Mouse (Mus musculus) inflammation-experienced regulatory T-cells, adult 6 months (primary cell): Measurements from ENCODE around the gene 2610528J11Rik. TPM values are rescaled to one million over a fixed set of nuclear protein-coding genes. Genes with fewer than 3 reads are reported as not detected.
"Not testable (repeated sequence)": the region's sequence is repeated elsewhere in the genome, so short reads cannot be mapped to it uniquely, and the experiment has no call there.

Experiments used
- ATAC-seq: one replicate; pipeline ENCODE4 v1.8.0; 2017
- polyA plus RNA-seq, 3 experiments: library from polyadenylated mRNA; unstranded; fragments of 100-300 nt; shearing (Covaris generic); gene quantifications; one replicate each; pipeline ENCODE4 v1.2.1; 2017

The 2610528J11Rik gene
- polyA plus RNA-seq, 3 experiments from 2014 or later: not detected

GRCm38 (mm10) chr4:118542510-118543157, 15.8 kb downstream of the 2610528J11Rik start:
- ATAC-seq: no peak

- no peak for ATAC-seq
Measured at GRCm38 (mm10) chr4:118543158-118543530, 16.3 kb downstream of the 2610528J11Rik start.

GRCm38 (mm10) chr4:118543592-118544260, 16.9 kb downstream of the 2610528J11Rik start, which contains the start of gene Tmem125:
Gene Tmem125, minus strand, starts transcription at chr4:118544044.
- ATAC-seq: peak; percentile 38

- no peak for ATAC-seq
Measured at GRCm38 (mm10) chr4:118544441-118545127, 17.8 kb downstream of the 2610528J11Rik start.

- not testable (repeated sequence) for ATAC-seq
Measured at GRCm38 (mm10) chr4:118547424-118548129, 20.8 kb downstream of the 2610528J11Rik start.

- not testable (repeated sequence) for ATAC-seq
Measured at GRCm38 (mm10) chr4:118548130-118548480, 21.3 kb downstream of the 2610528J11Rik start.

GRCm38 (mm10) chr4:118553039-118553649, 26.3 kb downstream of the 2610528J11Rik start:
- no peak for ATAC-seq

- no peak for ATAC-seq
Measured at GRCm38 (mm10) chr4:118564062-118564925, 37.5 kb downstream of the 2610528J11Rik start.

- ATAC-seq: no peak
Measured at GRCm38 (mm10) chr4:118564926-118565279, 38.1 kb downstream of the 2610528J11Rik start.

GRCm38 (mm10) chr4:118566161-118566676, 39.4 kb downstream of the 2610528J11Rik start:
- ATAC-seq: no peak

GRCm38 (mm10) chr4:118568709-118569108, 41.9 kb downstream of the 2610528J11Rik start:
- no peak for ATAC-seq

GRCm38 (mm10) chr4:118569320-118569719, 42.5 kb downstream of the 2610528J11Rik start:
- no peak for ATAC-seq

GRCm38 (mm10) chr4:118571441-118571840, 44.6 kb downstream of the 2610528J11Rik start:
- ATAC-seq: no peak

GRCm38 (mm10) chr4:118576097-118576496, 49.3 kb downstream of the 2610528J11Rik start:
- no peak for ATAC-seq

- no peak for ATAC-seq
Measured at GRCm38 (mm10) chr4:118579313-118579712, 52.5 kb downstream of the 2610528J11Rik start.

Other genes with a start within 250 kb of the 2610528J11Rik start
- under 1 TPM; 0.11 to 0.92 (median 0.56) TPM for gene Ptprf, start 235.6 kb upstream of the 2610528J11Rik start, polyA plus RNA-seq
- gene Szt2, start 117.7 kb upstream of the 2610528J11Rik start, polyA plus RNA-seq: 10 to 100 TPM in 2 of 3 experiments, 1 to 10 TPM in 1; 9.1 to 20.5 (median 11.9) TPM
- 100 to 1,000 TPM; 121 to 123 (median 123) TPM for gene Med8, start 117.7 kb upstream of the 2610528J11Rik start, polyA plus RNA-seq
- 100 to 1,000 TPM; 114 to 166 (median 116) TPM for gene Elovl1, start 98.9 kb upstream of the 2610528J11Rik start, polyA plus RNA-seq
- 10 to 100 TPM in 1 of 3 experiments, 1 to 10 TPM in 2; 2.3 to 24.5 (median 4.6) TPM for gene Cdc20, start 89.6 kb upstream of the 2610528J11Rik start, polyA plus RNA-seq
- not detected for gene Mpl, start 69.5 kb upstream of the 2610528J11Rik start, polyA plus RNA-seq
- not detected for gene Tie1, start 36.9 kb upstream of the 2610528J11Rik start, polyA plus RNA-seq
- gene Tmem125, start 17.0 kb downstream of the 2610528J11Rik start, polyA plus RNA-seq: not detected
- gene Cfap57, start 93.8 kb downstream of the 2610528J11Rik start, polyA plus RNA-seq: under 1 TPM in 1 of 3 experiments, not detected in 2; 0.09 TPM
- 100 to 1,000 TPM; 160 to 179 (median 172) TPM for gene Ebna1bp2, start 93.8 kb downstream of the 2610528J11Rik start, polyA plus RNA-seq
- gene Olfr62, start 132.0 kb downstream of the 2610528J11Rik start, polyA plus RNA-seq: not detected
- gene Olfr1342, start 165.8 kb downstream of the 2610528J11Rik start, polyA plus RNA-seq: not detected
- gene Olfr1341, start 176.5 kb downstream of the 2610528J11Rik start, polyA plus RNA-seq: not detected
- not detected for gene Olfr1340, start 193.1 kb downstream of the 2610528J11Rik start, polyA plus RNA-seq
- not detected for gene Olfr1339, start 205.2 kb downstream of the 2610528J11Rik start, polyA plus RNA-seq
- not detected for gene Olfr1338, start 231.7 kb downstream of the 2610528J11Rik start, polyA plus RNA-seq